ENCODE assay signal across 10 mouse cellular contexts in genomic region chr16:41524266-41524665, GRCm38 (mm10).
A peak's percentile ranks its signal among the peaks of the same experiment; 100 is the strongest.
DNase-seq lines count a peak whose midpoint lies in the region; ATAC-seq and TF ChIP-seq lines count a peak whose summit lies in the region.
"Had no signal": no experiment of that assay in that cellular context is flagged by ENCODE, and none has a peak within 500 bp of the region (broad histone marks: within the 10 kb centered on the region; RNA-seq: fewer than 3 reads in every experiment).

No protein-coding gene starts in this region.

- no peaks in the 10 kb centered on the region for H3K4me1 ChIP-seq in forebrain, embryonic 16.5 days (replicated peaks; ENCODE audit: control insufficient read depth, insufficient read depth, low read length)
- H3K4me1 ChIP-seq in forebrain, embryonic 13.5 days: 0 out of 2 replicates have a peak, but pooled peaks cover 3% of the 10 kb centered on the region
- H3K4me1 ChIP-seq in intestine, postnatal 0 days (replicated peaks; ENCODE audit: control insufficient read depth, insufficient read depth, low read length): no peaks in the 10 kb centered on the region
- no peaks in the 10 kb centered on the region for H3K4me1 ChIP-seq in intestine, embryonic 15.5 days (replicated peaks)
- H3K4me1 ChIP-seq in neural tube, embryonic 11.5 days (ENCODE audit: control insufficient read depth, insufficient read depth, low read length): no peaks in the 10 kb centered on the region
- H3K4me1 ChIP-seq: embryonic facial prominence, embryonic 15.5 days had no signal

- H3K36me3 ChIP-seq in forebrain, embryonic 16.5 days (ENCODE audit: control insufficient read depth, insufficient read depth): no peaks in the 10 kb centered on the region
- H3K36me3 ChIP-seq in forebrain, embryonic 13.5 days (ENCODE audit: poor library complexity, severe bottlenecking): no peaks in the 10 kb centered on the region
- H3K36me3 ChIP-seq in intestine, postnatal 0 days (ENCODE audit: control insufficient read depth, insufficient read depth): no peaks in the 10 kb centered on the region
- H3K36me3 ChIP-seq in intestine, embryonic 15.5 days: no peaks in the 10 kb centered on the region
- no peaks in the 10 kb centered on the region for H3K36me3 ChIP-seq in neural tube, embryonic 11.5 days (ENCODE audit: control insufficient read depth, insufficient read depth, low read length)
- H3K36me3 ChIP-seq: embryonic facial prominence, embryonic 15.5 days had no signal

- H3K9me3 ChIP-seq in forebrain, embryonic 16.5 days (ENCODE audit: control insufficient read depth, low read length): no peaks in the 10 kb centered on the region
- no peaks in the 10 kb centered on the region for H3K9me3 ChIP-seq in forebrain, embryonic 13.5 days (replicated peaks)
- no peaks in the 10 kb centered on the region for H3K9me3 ChIP-seq in intestine, postnatal 0 days (ENCODE audit: control insufficient read depth)
- no peaks in the 10 kb centered on the region for H3K9me3 ChIP-seq in intestine, embryonic 15.5 days
- H3K9me3 ChIP-seq in neural tube, embryonic 11.5 days (ENCODE audit: control insufficient read depth, low read length): no peaks in the 10 kb centered on the region
- H3K9me3 ChIP-seq: embryonic facial prominence, embryonic 15.5 days had no signal

- no peak overlapping the region for H3K27ac ChIP-seq in forebrain, embryonic 16.5 days (ENCODE audit: low read length)
- H3K27ac ChIP-seq in forebrain, embryonic 13.5 days: no peak overlapping the region
- no peak overlapping the region for H3K27ac ChIP-seq in intestine, postnatal 0 days (ENCODE audit: low read depth, low read length)
- no peak overlapping the region for H3K27ac ChIP-seq in intestine, embryonic 15.5 days
- H3K27ac ChIP-seq in neural tube, embryonic 11.5 days (ENCODE audit: low read depth, low read length): no peak overlapping the region
- H3K27ac ChIP-seq: embryonic facial prominence, embryonic 15.5 days had no signal

- no peak overlapping the region for H3K9ac ChIP-seq in forebrain, embryonic 16.5 days (replicated peaks; ENCODE audit: low read depth, low read length)
- H3K9ac ChIP-seq in forebrain, embryonic 13.5 days: no peak overlapping the region
- H3K9ac ChIP-seq in intestine, postnatal 0 days (ENCODE audit: low read depth, low read length): no peak overlapping the region
- no peak overlapping the region for H3K9ac ChIP-seq in intestine, embryonic 15.5 days
- no peak overlapping the region for H3K9ac ChIP-seq in neural tube, embryonic 11.5 days (ENCODE audit: low read length)
- H3K9ac ChIP-seq: embryonic facial prominence, embryonic 15.5 days had no signal

- H3K4me2 ChIP-seq in forebrain, embryonic 16.5 days (ENCODE audit: low read length): peak overlapping the region; percentile 5; the same call in 1 of the 2 replicates
- no peak overlapping the region for H3K4me2 ChIP-seq in forebrain, embryonic 13.5 days
- no peak overlapping the region for H3K4me2 ChIP-seq in intestine, postnatal 0 days (replicated peaks; ENCODE audit: low read depth)
- H3K4me2 ChIP-seq in intestine, embryonic 15.5 days (replicated peaks): no peak overlapping the region
- no peak overlapping the region for H3K4me2 ChIP-seq in neural tube, embryonic 11.5 days (ENCODE audit: low read depth)
- H3K4me2 ChIP-seq: embryonic facial prominence, embryonic 15.5 days had no signal

- ATAC-seq in forebrain, embryonic 16.5 days: no peak
- no peak for ATAC-seq in forebrain, embryonic 13.5 days
- ATAC-seq in intestine, postnatal 0 days: no peak
- ATAC-seq in intestine, embryonic 15.5 days: no peak
- ATAC-seq in neural tube, embryonic 11.5 days (ENCODE audit: insufficient read depth, low FRiP score, low TSS enrichment): no peak
- ATAC-seq: CD4-positive, CD25-positive, alpha-beta regulatory T cell, adult 4 months had no signal

- DNase-seq in neural tube, embryonic 11.5 days (ENCODE audit: low spot score): peak; percentile 25
- no peak for DNase-seq in neural tube, embryonic 10.5 days (ENCODE audit: extremely low spot score, low spot score)
- DNase-seq in urinary bladder, postnatal 4 days (ENCODE audit: low spot score in 2 of 2): no peak
- DNase-seq in adrenal gland, postnatal 36 days: no peak

- peak; percentile 23 for TF ChIP-seq CTCF in intestine, postnatal 0 days (IDR thresholded peaks at IDR 0.05; ENCODE audit: low read depth)

- H3K27me3 ChIP-seq in forebrain, embryonic 16.5 days (replicated peaks; ENCODE audit: control insufficient read depth, insufficient read depth, low read length): no peaks in the 10 kb centered on the region
- no peaks in the 10 kb centered on the region for H3K27me3 ChIP-seq in forebrain, embryonic 13.5 days
- H3K27me3 ChIP-seq in intestine, postnatal 0 days (replicated peaks; ENCODE audit: control insufficient read depth, insufficient read depth, low read length): no peaks in the 10 kb centered on the region
- no peaks in the 10 kb centered on the region for H3K27me3 ChIP-seq in intestine, embryonic 15.5 days (replicated peaks)
- H3K27me3 ChIP-seq in neural tube, embryonic 11.5 days (ENCODE audit: control insufficient read depth, insufficient read depth, low read length): no peaks in the 10 kb centered on the region
- H3K27me3 ChIP-seq: embryonic facial prominence, embryonic 15.5 days had no signal

- H3K4me3 ChIP-seq in forebrain, embryonic 16.5 days (replicated peaks; ENCODE audit: low read length): no peak overlapping the region
- H3K4me3 ChIP-seq in forebrain, embryonic 13.5 days: no peak overlapping the region
- no peak overlapping the region for H3K4me3 ChIP-seq in intestine, postnatal 0 days (ENCODE audit: low read depth, low read length)
- H3K4me3 ChIP-seq in intestine, embryonic 15.5 days (replicated peaks): no peak overlapping the region
- H3K4me3 ChIP-seq in neural tube, embryonic 11.5 days (ENCODE audit: low read depth, low read length): no peak overlapping the region
- H3K4me3 ChIP-seq: embryonic facial prominence, embryonic 15.5 days had no signal

- 46% methylated on average over 10 of the region's 10 CpGs for WGBS in forebrain, embryonic 16.5 days
- 58% methylated on average over 10 of the region's 10 CpGs for WGBS in forebrain, embryonic 13.5 days
- WGBS in intestine, postnatal 0 days: 64% methylated on average over 10 of the region's 10 CpGs
- WGBS in intestine, embryonic 15.5 days: 66% methylated on average over 10 of the region's 10 CpGs
- WGBS in neural tube, embryonic 11.5 days: 78% methylated on average over 10 of the region's 10 CpGs
